Mouse (Mus musculus) MEL (cell line): ENCODE measurements around the gene Kcnk18. TPM values are rescaled to one million over a fixed set of nuclear protein-coding genes. Genes with fewer than 3 reads are reported as not detected.

Experiments
- DNase-seq: peaks from one replicate; pipeline ENCODE4 v3.0.0; 2011; ENCODE audit warnings: low read depth, low spot score
- H3K27ac ChIP-seq: 2 replicates; pipeline ENCODE4 v1.5.1; 2012; ENCODE audit warnings: low read depth, mild to moderate bottlenecking, control low read depth, low read length, moderate library complexity; ENCODE audit not compliant: control insufficient read depth
- H3K27me3 ChIP-seq, 2 experiments: fragments of 150-350 bp in 1 of 2; sonication (generic) in 1 of 2; 2 replicates each; pipeline ENCODE4 v1.6.1; 2012; ENCODE audit warnings: low read length in 2 of 2, mild to moderate bottlenecking in 2 of 2, improper control_type of control experiment in 1 of 2, moderate library complexity in 1 of 2; ENCODE audit not compliant: insufficient read depth in 2 of 2, control insufficient read depth in 1 of 2
- H3K36me3 ChIP-seq, 2 experiments: 2 replicates each; pipeline ENCODE4 v1.6.1; 2012 to 2014; ENCODE audit warnings: low read length in 2 of 2, improper control_type of control experiment in 1 of 2, inconsistent platforms in 1 of 2, mild to moderate bottlenecking in 1 of 2; ENCODE audit not compliant: insufficient read depth in 2 of 2, control insufficient read depth in 1 of 2
- H3K4me1 ChIP-seq, 2 experiments: fragments of 150-350 bp in 1 of 2; sonication (generic) in 1 of 2; 2 replicates each; pipeline ENCODE4 v1.6.1; 2012; ENCODE audit warnings: low read length in 2 of 2, improper control_type of control experiment in 1 of 2, mild to moderate bottlenecking in 1 of 2; ENCODE audit not compliant: insufficient read depth in 2 of 2, control insufficient read depth in 1 of 2
- H3K4me3 ChIP-seq, 2 experiments: fragments of 150-350 bp in 1 of 2; sonication (generic) in 1 of 2; 2 replicates each; pipeline ENCODE4 v1.5.1; 2012; ENCODE audit warnings: low read depth in 2 of 2, low read length in 2 of 2, mild to moderate bottlenecking in 2 of 2, moderate library complexity in 2 of 2, control low read depth in 1 of 2, improper control_type of control experiment in 1 of 2; ENCODE audit not compliant: control insufficient read depth in 1 of 2, insufficient read depth in 1 of 2
- H3K79me2 ChIP-seq: 2 replicates; pipeline ENCODE4 v1.6.1; 2012; ENCODE audit warnings: mild to moderate bottlenecking, low read length, moderate library complexity; ENCODE audit not compliant: control insufficient read depth, poor library complexity, insufficient read depth
- H3K9ac ChIP-seq: 2 replicates; pipeline ENCODE4 v1.6.1; 2012; ENCODE audit warnings: low read depth, mild to moderate bottlenecking, control low read depth, low read length, moderate library complexity; ENCODE audit not compliant: control insufficient read depth, poor library complexity, severe bottlenecking
- H3K9me3 ChIP-seq: fragments of 150-350 bp; sonication (generic); replicated peaks from 2 replicates; pipeline ENCODE4 v1.6.1; 2012; ENCODE audit warnings: mild to moderate bottlenecking, low read length, improper control_type of control experiment, moderate library complexity; ENCODE audit not compliant: insufficient read depth
- BHLHE40 ChIP-seq: IDR thresholded peaks from 2 replicates; pipeline ENCODE4 v1.6.1; 2012; ENCODE audit warnings: low read depth, mild to moderate bottlenecking, inconsistent platforms, low read length, improper control_type of control experiment, borderline replicate concordance
- CHD2 ChIP-seq: IDR thresholded peaks from 2 replicates; pipeline ENCODE4 v1.6.1; 2011; ENCODE audit warnings: low read length, improper control_type of control experiment
- CTCF ChIP-seq, 3 experiments: IDR thresholded peaks in 2 of 3; conservative IDR thresholded peaks in 1 of 3; 2 replicates each; pipeline ENCODE4 v1.5.1; 2011 to 2012; ENCODE audit warnings: low read length in 3 of 3, low read depth in 2 of 3, mild to moderate bottlenecking in 2 of 3, improper control_type of control experiment in 1 of 3, inconsistent platforms in 1 of 3, mixed read lengths in 1 of 3, moderate library complexity in 1 of 3; ENCODE audit not compliant: control insufficient read depth in 1 of 3, insufficient read depth in 1 of 3, poor library complexity in 1 of 3, severe bottlenecking in 1 of 3
- GABPA ChIP-seq: IDR thresholded peaks from 2 replicates; pipeline ENCODE4 v1.6.1; 2012; ENCODE audit warnings: low read depth, mild to moderate bottlenecking, inconsistent platforms, low read length, improper control_type of control experiment, moderate library complexity
- GATA1 ChIP-seq: IDR thresholded peaks from 2 replicates; pipeline ENCODE4 v1.6.1; 2011; ENCODE audit warnings: low read depth, low read length, improper control_type of control experiment
- HCFC1 ChIP-seq: IDR thresholded peaks from 2 replicates; pipeline ENCODE4 v1.6.1; 2012; ENCODE audit warnings: low read depth, mild to moderate bottlenecking, inconsistent platforms, low read length, improper control_type of control experiment, moderate library complexity
- JUND ChIP-seq: IDR thresholded peaks from 2 replicates; pipeline ENCODE4 v1.6.1; 2011; ENCODE audit warnings: low read depth, mild to moderate bottlenecking, improper control_type of control experiment, low read length
- MAFK ChIP-seq: IDR thresholded peaks from 2 replicates; pipeline ENCODE4 v1.6.1; 2011; ENCODE audit warnings: low read depth, mild to moderate bottlenecking, low read length, improper control_type of control experiment, borderline replicate concordance
- MAX ChIP-seq: IDR thresholded peaks from 2 replicates; pipeline ENCODE4 v1.6.1; 2011; ENCODE audit warnings: low read length, improper control_type of control experiment
- MXI1 ChIP-seq: IDR thresholded peaks from 2 replicates; pipeline ENCODE4 v1.6.1; 2011; ENCODE audit warnings: mild to moderate bottlenecking, low read depth, low read length, improper control_type of control experiment
- MYB ChIP-seq: IDR thresholded peaks from 2 replicates; pipeline ENCODE4 v1.6.1; 2011; ENCODE audit warnings: mild to moderate bottlenecking, low read depth, low read length, improper control_type of control experiment
- MYC ChIP-seq: IDR thresholded peaks from 2 replicates; pipeline ENCODE4 v1.6.1; 2011; ENCODE audit warnings: low read depth, mild to moderate bottlenecking, low read length, improper control_type of control experiment, moderate library complexity
- NELFE ChIP-seq: IDR thresholded peaks from 2 replicates; pipeline ENCODE4 v1.6.1; 2011; ENCODE audit warnings: low read depth, low read length, improper control_type of control experiment
- RAD21 ChIP-seq: IDR thresholded peaks from 2 replicates; pipeline ENCODE4 v1.6.1; 2011; ENCODE audit warnings: mild to moderate bottlenecking, low read depth, low read length, improper control_type of control experiment
- RCOR1 ChIP-seq: IDR thresholded peaks from 2 replicates; pipeline ENCODE4 v1.6.1; 2012; ENCODE audit warnings: low read depth, mild to moderate bottlenecking, inconsistent platforms, low read length, improper control_type of control experiment
- SIN3A ChIP-seq: IDR thresholded peaks from 2 replicates; pipeline ENCODE4 v1.6.1; 2012; ENCODE audit warnings: low read length, improper control_type of control experiment, inconsistent platforms
- SMC3 ChIP-seq: IDR thresholded peaks from 2 replicates; pipeline ENCODE4 v1.6.1; 2011; ENCODE audit warnings: low read depth, low read length, improper control_type of control experiment
- TAL1 ChIP-seq: IDR thresholded peaks from 2 replicates; pipeline ENCODE4 v1.6.1; 2012; ENCODE audit warnings: mild to moderate bottlenecking, inconsistent platforms, low read length, moderate library complexity, mixed read lengths
- TBP ChIP-seq: IDR thresholded peaks from 2 replicates; pipeline ENCODE4 v1.8.0; 2011; ENCODE audit warnings: low read depth, low read length, improper control_type of control experiment
- TCF12 ChIP-seq: IDR thresholded peaks from 2 replicates; pipeline ENCODE4 v1.6.1; 2014; ENCODE audit warnings: low read depth, mild to moderate bottlenecking, inconsistent platforms, low read length, improper control_type of control experiment, moderate library complexity
- UBTF ChIP-seq: IDR thresholded peaks from 2 replicates; pipeline ENCODE4 v1.6.1; 2012; ENCODE audit warnings: low read depth, mild to moderate bottlenecking, inconsistent platforms, low read length, improper control_type of control experiment, moderate library complexity, borderline replicate concordance; ENCODE audit not compliant: insufficient read depth
- USF1 ChIP-seq: IDR thresholded peaks from 2 replicates; pipeline ENCODE4 v1.6.1; 2014; ENCODE audit warnings: low read depth, mild to moderate bottlenecking, inconsistent platforms, low read length, improper control_type of control experiment, moderate library complexity
- ZC3H11A ChIP-seq: IDR thresholded peaks from 2 replicates; pipeline ENCODE4 v1.6.1; 2012; ENCODE audit warnings: low read depth, mild to moderate bottlenecking, inconsistent platforms, low read length, improper control_type of control experiment
- ZMIZ1 ChIP-seq: IDR thresholded peaks from 2 replicates; pipeline ENCODE4 v1.6.1; 2012; ENCODE audit warnings: low read depth, mild to moderate bottlenecking, inconsistent platforms, low read length, improper control_type of control experiment, moderate library complexity
- polyA plus RNA-seq, 2 experiments: library from polyadenylated mRNA; stranded (reverse) in 1 of 2; unstranded in 1 of 2; fragments of >175 nt in 1 of 2; fragments of >200 nt in 1 of 2; gene quantifications; 2 replicates each; pipeline versions ENCODE4 v1.2.1 to v1.2.4; 2012; ENCODE audit warnings: low replicate concordance in 2 of 2, low read depth in 1 of 2; ENCODE audit not compliant: insufficient read length in 2 of 2, insufficient read depth in 1 of 2, missing spikeins in 1 of 2
- total RNA-seq: library from RNA; depleted of rRNA; stranded (reverse); fragments of 300-350 nt; gene quantifications from 2 replicates; pipeline ENCODE4 v1.2.3, GENCODE M21; 2012

Kcnk18 gene
- total and polyA plus RNA-seq, 3 experiments, result not detected

DNA sequence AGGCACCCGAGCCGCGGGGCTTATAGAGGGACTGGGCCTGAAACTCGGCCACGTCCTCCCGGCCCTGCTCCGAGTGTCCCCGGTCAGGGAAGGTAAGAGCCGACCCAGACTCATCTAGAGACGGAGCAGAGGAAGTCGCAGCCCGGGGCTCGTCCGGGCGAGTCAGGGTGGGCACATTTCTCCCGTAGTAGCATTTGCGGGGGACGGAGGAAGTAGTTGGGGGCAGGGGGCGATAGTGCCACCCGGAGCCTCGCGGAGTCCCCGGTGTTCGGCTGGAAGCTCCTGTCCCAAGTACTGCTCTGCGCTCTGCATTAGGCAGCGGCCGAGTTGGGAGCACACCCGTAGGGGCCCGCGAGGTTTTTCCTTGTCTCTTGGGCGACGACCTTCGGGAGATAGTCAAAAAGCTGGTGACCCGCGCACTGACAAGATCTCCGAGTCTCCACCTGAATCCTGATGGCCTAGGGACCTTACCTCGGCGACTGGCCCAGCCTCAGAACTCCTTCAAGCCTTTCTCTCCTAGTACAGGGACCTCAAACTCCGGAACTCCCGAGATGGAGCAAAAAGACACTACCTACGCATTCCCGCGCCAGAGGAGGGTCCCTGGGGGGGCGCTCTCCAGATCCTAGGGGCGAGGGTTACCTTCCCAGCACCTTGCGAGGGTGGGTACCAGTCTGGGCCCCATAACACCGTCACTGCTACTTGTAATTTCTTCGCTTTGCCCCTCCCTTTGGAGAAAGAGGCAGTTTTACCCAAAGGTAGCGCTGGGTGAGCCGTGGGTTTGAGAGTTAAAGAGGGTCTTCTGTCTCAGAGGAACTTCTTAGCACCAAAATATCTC is 24.8 kb upstream of the Kcnk18 start:
- no peak overlapping the region for H3K9ac ChIP-seq
- TF ChIP-seq GABPA (no peak), MAX (no peak), MXI1 (no peak), CTCF (IDR thresholded peaks at IDR 0.05 in 2 of 3, conservative IDR thresholded peaks at IDR 0.05 in 1 of 3; ENCODE audit: control insufficient read depth in 1 of 3, insufficient read depth in 1 of 3, low read depth in 2 of 3, low read length in 3 of 3, poor library complexity in 1 of 3, severe bottlenecking in 1 of 3) (no peak), MYB (no peak), USF1 (no peak), ZC3H11A (no peak), TAL1 (no peak), RCOR1 (no peak), SMC3 (no peak), CHD2 (no peak), JUND (no peak), ZMIZ1 (no peak), TBP (no peak), UBTF (no peak), HCFC1 (no peak), MAFK (no peak), TCF12 (no peak), RAD21 (no peak)

DNA sequence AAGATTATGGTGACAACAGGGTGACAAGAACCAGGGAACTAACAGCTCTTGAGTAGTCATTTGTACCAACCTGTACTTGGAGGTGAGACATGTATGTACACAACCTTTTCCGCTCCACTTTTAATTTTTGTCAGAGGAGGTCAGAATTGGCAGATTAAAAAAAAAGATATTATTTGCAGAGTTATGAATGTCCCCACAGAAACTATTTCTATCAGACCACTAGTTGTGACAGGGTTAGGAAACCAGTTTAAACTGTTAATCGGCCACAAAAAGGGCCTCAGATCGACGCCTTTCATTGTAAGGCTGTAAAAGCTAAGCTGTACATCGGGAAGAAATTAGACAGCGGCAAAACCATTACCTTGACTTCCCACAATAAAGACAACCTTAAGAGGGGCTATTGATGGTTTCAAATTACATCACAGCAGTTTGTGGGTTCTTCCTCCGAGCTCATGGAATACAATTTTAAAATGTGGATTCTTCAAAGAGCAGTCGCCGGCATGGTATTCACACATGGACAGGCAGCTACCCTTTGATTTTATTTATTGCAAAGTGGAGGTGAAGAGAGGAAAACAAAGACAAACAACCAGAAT is 23.7 kb upstream of the Kcnk18 start:
- Histone ChIP-seq H3K9ac (no peak overlapping the region), H3K27me3 (peaks cover 1 to 2% of the 10 kb centered on the region in 2 experiments; a peak in 2 of 4 replicates), H3K4me3 (no peak overlapping the region), H3K79me2 (no peaks in the 10 kb centered on the region), H3K4me1 (no peaks in the 10 kb centered on the region), H3K36me3 (no peaks in the 10 kb centered on the region), H3K9me3 (no peaks in the 10 kb centered on the region), H3K27ac (no peak overlapping the region)
- DNase-seq, result no peak
- TF ChIP-seq NELFE (no peak), SMC3 (no peak), MXI1 (no peak), MYC (no peak), SIN3A (no peak), BHLHE40 (no peak), GATA1 (no peak)

More for the DNA sequence above, 24.8 kb upstream of the Kcnk18 start:
- no peaks in the 10 kb centered on the region for H3K9me3 ChIP-seq
- H3K36me3 ChIP-seq, result no peaks in the 10 kb centered on the region
- no peak overlapping the region for H3K4me3 ChIP-seq
- no peak for DNase-seq
- no peaks in the 10 kb centered on the region for H3K79me2 ChIP-seq
- H3K27ac ChIP-seq, result no peak overlapping the region
- H3K4me1 ChIP-seq, result no peaks in the 10 kb centered on the region
- H3K27me3 ChIP-seq, result peaks cover 1 to 2% of the 10 kb centered on the region in 2 experiments; a peak in 2 of 4 replicates
